Mouse (Mus musculus) intestine, postnatal 0 days (tissue): Measurements from ENCODE around the gene L3mbtl3. TPM values are rescaled to one million over a fixed set of nuclear protein-coding genes. Genes with fewer than 3 reads are reported as not detected.

ENCODE experiments used
- ATAC-seq: fragments of 200-750 bp; cut with Nextera tagmentation; 2 replicates; pipeline ENCODE4 v1.8.0; 2017; ENCODE audit warnings: mild to moderate bottlenecking, moderate TSS enrichment, moderate library complexity
- H3K27ac ChIP-seq: fragments of 300-500 bp; sonication (generic); 2 replicates; pipeline ENCODE4 v1.5.1; 2014; ENCODE audit warnings: mild to moderate bottlenecking, low read depth, low read length, moderate library complexity
- H3K27me3 ChIP-seq: fragments of 300-500 bp; sonication (generic); replicated peaks from 2 replicates; pipeline ENCODE4 v1.6.1; 2014; ENCODE audit warnings: low read length, mixed read lengths; ENCODE audit not compliant: control insufficient read depth, insufficient read depth
- H3K36me3 ChIP-seq: fragments of 300-500 bp; sonication (generic); 2 replicates; pipeline ENCODE4 v1.6.1; 2014; ENCODE audit warnings: mild to moderate bottlenecking, moderate library complexity; ENCODE audit not compliant: control insufficient read depth, insufficient read depth
- H3K4me1 ChIP-seq: fragments of 300-500 bp; sonication (generic); replicated peaks from 2 replicates; pipeline ENCODE4 v1.6.1; 2014; ENCODE audit warnings: antibody characterized with exemption, low read length, mixed read lengths; ENCODE audit not compliant: control insufficient read depth, insufficient read depth
- H3K4me2 ChIP-seq: fragments of 300-500 bp; sonication (generic); replicated peaks from 2 replicates; pipeline ENCODE4 v1.6.1; 2014; ENCODE audit warnings: low read depth, mild to moderate bottlenecking, moderate library complexity
- H3K4me3 ChIP-seq: fragments of 300-500 bp; sonication (generic); 2 replicates; pipeline ENCODE4 v1.5.1; 2014; ENCODE audit warnings: low read depth, low read length
- H3K9ac ChIP-seq: fragments of 300-500 bp; sonication (generic); 2 replicates; pipeline ENCODE4 v1.6.1; 2014; ENCODE audit warnings: mild to moderate bottlenecking, low read depth, low read length
- H3K9me3 ChIP-seq: fragments of 300-500 bp; sonication (generic); 2 replicates; pipeline ENCODE4 v1.6.1; 2016; ENCODE audit warnings: mixed run types; ENCODE audit not compliant: control insufficient read depth
- CTCF ChIP-seq: sonication (generic); IDR thresholded peaks from 2 replicates; pipeline ENCODE4 v1.5.1; 2016; ENCODE audit warnings: low read depth, mild to moderate bottlenecking, control low read depth, antibody characterized with exemption, moderate library complexity
- WGBS: fragments of 180-500 bp; shearing (Covaris S2); extraction: QIAGEN DNeasy Blood & Tissue Kit; methylation state at CpG from one replicate; pipeline ENCODE4 v1.1.7; 2014; 5-methylcytosine and 5-hydroxymethylcytosine counted together
- polyA plus RNA-seq: library from polyadenylated mRNA; unstranded; fragments of >200 nt; fragmentation: Nextera tagmentation; extraction: Ambion mirVana; gene quantifications from 2 replicates; pipeline ENCODE4 v1.2.1, GENCODE M21; 2015

L3mbtl3 gene
- polyA plus RNA-seq = 6.3 and 6.8 TPM in 2 replicates

GRCm38 (mm10) chr10:26375790-26376545 is at the start of gene L3mbtl3:
TSS of gene L3mbtl3 (minus strand) at chr10:26375971.
- H3K4me3 ChIP-seq = peak within 1 kb of the TSS; percentile 86
- H3K36me3 ChIP-seq = no peaks in the 10 kb centered on the region
- 4% methylated on average over 42 of the region's 42 CpGs for WGBS
- peak within 1 kb of the TSS; percentile 88 for H3K4me2 ChIP-seq
- peak; percentile 54 for ATAC-seq
- H3K9me3 ChIP-seq = no peaks in the 10 kb centered on the region
- TF ChIP-seq CTCF = no peak
- peak within 1 kb of the TSS; percentile 92 for H3K9ac ChIP-seq
- H3K27ac ChIP-seq = peak within 1 kb of the TSS; percentile 96
- H3K4me1 ChIP-seq = no peaks in the 10 kb centered on the region
- no peaks in the 10 kb centered on the region for H3K27me3 ChIP-seq

- WGBS = 45% methylated on average over 2 of the region's 2 CpGs
- H3K4me3 ChIP-seq = no peak overlapping the region
These were observed 45.4 kb upstream of the L3mbtl3 start for GRCm38 (mm10) chr10:26421168-26421567.

GRCm38 (mm10) chr10:26388656-26389055 is 12.9 kb upstream of the L3mbtl3 start:
- H3K27ac ChIP-seq = no peak overlapping the region
- H3K4me2 ChIP-seq = no peak overlapping the region
- no peaks in the 10 kb centered on the region for H3K27me3 ChIP-seq
- H3K9ac ChIP-seq = no peak overlapping the region
- 0 out of 2 replicates have a peak, but pooled peaks have one; percentile 22 for ATAC-seq
- H3K4me3 ChIP-seq = no peak overlapping the region
- no peaks in the 10 kb centered on the region for H3K9me3 ChIP-seq
- TF ChIP-seq CTCF = no peak
- no peaks in the 10 kb centered on the region for H3K4me1 ChIP-seq
- H3K36me3 ChIP-seq = no peaks in the 10 kb centered on the region

More at GRCm38 (mm10) chr10:26421168-26421567, 45.4 kb upstream of the L3mbtl3 start:
- no peak overlapping the region for H3K9ac ChIP-seq
- no peaks in the 10 kb centered on the region for H3K36me3 ChIP-seq
- no peak for ATAC-seq
- no peaks in the 10 kb centered on the region for H3K4me1 ChIP-seq
- H3K27ac ChIP-seq = no peak overlapping the region
- no peaks in the 10 kb centered on the region for H3K9me3 ChIP-seq
- no peak overlapping the region for H3K4me2 ChIP-seq
- TF ChIP-seq CTCF = no peak
- no peaks in the 10 kb centered on the region for H3K27me3 ChIP-seq

GRCm38 (mm10) chr10:26377332-26377602 is 1.5 kb upstream of the L3mbtl3 start:
- Histone ChIP-seq H3K9me3 (no peaks in the 10 kb centered on the region), H3K4me3 (no peak overlapping the region), H3K27me3 (no peaks in the 10 kb centered on the region), H3K36me3 (no peaks in the 10 kb centered on the region), H3K27ac (no peak overlapping the region), H3K4me1 (no peaks in the 10 kb centered on the region), H3K4me2 (no peak overlapping the region), H3K9ac (no peak overlapping the region)
- WGBS = 84% methylated on average over 6 of the region's 6 CpGs
- TF ChIP-seq CTCF = no peak
- ATAC-seq = no peak

GRCm38 (mm10) chr10:26376546-26377331 is 968 bp upstream of the L3mbtl3 start:
- no peak overlapping the region for H3K9ac ChIP-seq
- H3K36me3 ChIP-seq = no peaks in the 10 kb centered on the region
- no peak for TF ChIP-seq CTCF
- no peak for ATAC-seq
- H3K27me3 ChIP-seq = no peaks in the 10 kb centered on the region
- H3K9me3 ChIP-seq = no peaks in the 10 kb centered on the region
- 49% methylated on average over 10 of the region's 10 CpGs for WGBS
- peak overlapping the region; percentile 88 for H3K4me2 ChIP-seq
- no peaks in the 10 kb centered on the region for H3K4me1 ChIP-seq
- H3K27ac ChIP-seq = no peak overlapping the region
- peak overlapping the region; percentile 86 for H3K4me3 ChIP-seq

GRCm38 (mm10) chr10:26375351-26375751 is 420 bp downstream of the L3mbtl3 start:
- Histone ChIP-seq H3K4me2 (peak overlapping the region; percentile 88), H3K4me3 (peak overlapping the region; percentile 86), H3K9me3 (no peaks in the 10 kb centered on the region), H3K4me1 (no peaks in the 10 kb centered on the region), H3K9ac (peak overlapping the region; percentile 92), H3K27me3 (no peaks in the 10 kb centered on the region), H3K27ac (peak overlapping the region; percentile 96), H3K36me3 (no peaks in the 10 kb centered on the region)
- TF ChIP-seq CTCF = no peak
- ATAC-seq = peak; percentile 28
- 0% methylated on average over 14 of the region's 30 CpGs for whole genome bisulfite sequencing
